Mouse (Mus musculus) CD4-positive helper T cell, adult 2 months (primary cell): ENCODE results near the gene Ccnt1.

Experiments
- DNase-seq: peaks from one replicate; pipeline ENCODE4 v3.0.0-alpha.2; 2012; ENCODE audit warnings: low read depth, missing footprints, low spot score

The Ccnt1 gene

DNA sequence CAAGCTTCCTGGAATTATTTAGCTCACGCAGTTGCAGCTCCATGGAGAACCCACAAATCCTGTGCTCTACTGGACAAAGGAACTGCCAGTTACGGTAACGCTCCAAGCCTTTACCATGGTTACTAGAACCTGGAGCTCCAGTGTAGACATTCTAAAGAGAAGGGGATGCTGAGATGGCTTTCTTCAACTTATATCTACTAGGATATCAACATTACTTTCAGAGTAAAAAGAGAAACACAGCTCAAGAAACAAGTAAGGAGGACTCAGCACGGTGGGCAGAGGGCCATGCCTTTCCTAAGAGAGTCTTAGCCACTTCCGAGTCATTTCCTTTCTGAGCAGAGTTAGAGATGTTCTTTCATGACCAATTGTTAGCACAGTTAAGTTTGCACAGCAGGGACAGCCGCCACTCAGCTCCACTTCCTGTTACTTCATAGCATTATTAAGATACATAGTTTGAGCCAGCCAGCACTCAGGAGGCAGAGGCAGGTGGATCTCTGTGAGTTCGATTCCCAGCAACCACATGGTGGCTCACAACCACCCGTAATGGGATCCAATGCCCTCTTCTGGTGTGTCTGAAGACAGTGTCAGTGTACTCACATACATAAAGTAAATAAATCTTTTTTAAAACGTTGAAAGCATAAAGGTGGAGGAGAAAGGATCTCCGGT, at the start of gene Ccnt1, which contains the start of gene 4930415O20Rik:
Ccnt1 (minus strand) TSS at position 51 of the 666 bp plus-strand sequence.
4930415O20Rik (plus strand) TSS at position 132 of the 666 bp plus-strand sequence.
- no peak for DNase-seq

DNA sequence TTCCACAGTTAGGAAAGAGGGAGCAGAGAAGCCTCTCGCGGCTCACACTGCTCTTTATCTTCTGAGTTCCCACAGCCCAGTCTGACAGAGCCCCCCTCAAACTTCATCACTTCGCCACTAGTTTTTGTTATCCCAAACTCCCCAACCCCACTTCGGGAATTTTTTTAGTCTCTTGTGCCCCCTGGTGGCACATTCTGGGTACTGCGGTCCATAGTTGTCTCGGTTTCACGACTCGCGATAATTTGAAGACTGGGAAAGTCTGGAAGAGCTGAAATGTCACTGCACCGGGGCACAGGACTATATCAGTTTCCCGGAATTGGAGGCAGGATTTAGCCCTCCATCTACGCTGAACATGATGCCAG, 46.4 kb upstream of the Ccnt1 start:
- peak; percentile 55 for DNase-seq

DNA sequence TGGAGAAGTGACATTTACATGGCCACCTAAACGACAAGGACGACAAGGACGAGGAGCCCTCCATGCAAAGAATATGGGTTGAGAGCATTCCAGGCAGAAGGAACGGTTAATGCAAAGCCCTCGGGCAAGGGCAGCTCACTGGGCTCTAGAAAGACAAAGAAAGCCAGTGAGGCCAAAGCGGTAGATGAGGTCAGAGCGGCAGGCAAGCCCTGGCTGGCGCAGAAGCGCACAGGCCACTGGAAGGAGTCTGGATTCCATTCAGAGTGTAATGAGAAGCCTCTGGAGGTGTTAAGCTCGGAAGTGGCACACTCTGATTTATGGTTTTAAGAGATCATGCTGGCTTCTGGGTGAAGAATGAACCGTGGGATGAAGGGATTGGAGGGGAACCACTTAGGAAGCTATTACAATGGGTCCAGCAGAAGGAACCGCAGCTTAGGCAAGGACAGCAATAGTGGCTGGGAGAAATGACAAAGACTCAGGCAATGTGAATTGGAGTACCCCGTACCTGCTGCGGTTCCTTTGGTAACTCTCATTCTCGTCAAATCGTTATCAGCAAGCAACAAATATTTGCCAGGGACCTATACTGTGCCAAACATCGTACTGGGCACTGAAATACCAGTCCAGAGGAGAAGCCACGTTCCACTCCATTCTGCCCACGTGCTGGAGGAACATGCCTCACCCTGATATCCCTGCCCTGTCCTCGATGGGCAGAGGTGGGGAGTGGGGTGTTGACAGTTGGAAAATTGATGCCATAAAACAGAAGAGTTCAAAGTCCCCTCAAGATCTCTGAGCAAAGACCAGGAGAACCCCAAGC, 45.8 kb upstream of the Ccnt1 start:
- no peak for DNase-seq

DNA sequence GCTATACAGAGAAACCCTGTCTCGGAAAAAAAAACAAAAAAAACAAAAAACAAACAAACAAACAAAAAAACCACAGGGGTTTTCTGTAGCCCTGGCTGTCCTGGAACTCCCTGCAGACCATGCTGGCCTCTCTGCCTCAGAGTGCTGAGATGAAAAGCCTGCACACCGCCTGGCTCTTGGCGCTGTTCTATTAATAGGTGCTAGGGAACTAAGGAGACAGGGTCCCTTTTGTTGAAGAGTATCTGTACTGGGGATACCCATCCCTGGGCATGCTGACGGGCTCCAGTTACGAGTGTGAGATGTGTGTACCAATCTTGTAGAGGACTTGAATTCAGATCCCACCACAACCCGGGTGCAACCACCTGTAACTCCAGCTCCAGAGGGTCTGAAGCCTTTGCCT, 45.0 kb upstream of the Ccnt1 start:
- DNase-seq: no peak

DNA sequence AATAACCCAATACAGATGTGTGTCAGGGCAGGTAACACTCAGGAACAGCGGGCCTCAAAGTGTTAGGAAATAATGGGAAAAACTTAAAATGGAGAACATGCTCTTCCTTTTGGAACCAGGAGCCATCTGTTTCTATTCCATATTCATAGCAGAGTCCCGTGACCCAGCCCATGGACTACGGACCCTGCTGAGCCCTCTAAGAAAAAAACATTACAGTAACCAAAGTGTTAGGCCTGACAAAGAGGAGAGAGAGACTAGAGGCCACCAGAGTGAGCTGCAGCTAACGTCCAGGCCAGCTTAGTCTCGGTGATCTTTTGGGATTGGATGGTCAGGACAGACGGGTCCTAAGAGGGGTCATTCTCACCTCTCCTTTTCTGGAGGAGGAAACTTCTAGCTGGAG, 44.2 kb upstream of the Ccnt1 start:
- DNase-seq: no peak

DNA sequence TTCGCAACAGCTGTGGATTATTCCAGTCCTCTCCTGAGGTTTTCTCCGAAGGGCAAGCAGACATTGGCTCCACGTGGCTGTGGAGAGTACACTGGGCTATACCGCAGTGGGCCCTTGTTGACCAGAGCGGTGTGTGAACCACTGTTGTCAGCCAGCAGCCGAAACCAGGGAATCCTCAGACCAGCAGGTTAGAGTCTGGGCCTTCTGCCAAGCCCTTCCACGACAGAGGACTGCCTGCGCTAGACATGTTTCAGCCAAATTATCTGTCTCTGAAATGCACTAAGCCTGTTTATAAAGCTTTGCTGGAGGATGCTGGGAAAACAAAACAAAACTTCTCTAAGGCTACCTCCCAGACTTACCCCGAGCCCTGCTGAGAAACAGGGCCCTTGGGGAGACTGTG, 43.8 kb upstream of the Ccnt1 start:
- no peak for DNase-seq

DNA sequence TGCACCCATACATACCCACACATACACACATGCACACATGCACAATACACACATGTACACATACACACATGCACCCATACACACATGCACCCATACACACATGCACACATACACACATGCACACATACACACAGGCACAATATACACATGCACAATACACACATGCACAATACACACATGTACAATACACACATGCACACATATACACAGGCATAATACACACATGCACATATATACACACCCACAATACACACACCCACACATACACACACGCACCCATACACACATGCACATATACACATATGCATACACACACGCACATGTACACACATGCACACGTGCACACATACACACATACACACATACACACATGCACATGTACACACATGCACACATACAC, 41.5 kb upstream of the Ccnt1 start:
- no peak for DNase-seq

DNA sequence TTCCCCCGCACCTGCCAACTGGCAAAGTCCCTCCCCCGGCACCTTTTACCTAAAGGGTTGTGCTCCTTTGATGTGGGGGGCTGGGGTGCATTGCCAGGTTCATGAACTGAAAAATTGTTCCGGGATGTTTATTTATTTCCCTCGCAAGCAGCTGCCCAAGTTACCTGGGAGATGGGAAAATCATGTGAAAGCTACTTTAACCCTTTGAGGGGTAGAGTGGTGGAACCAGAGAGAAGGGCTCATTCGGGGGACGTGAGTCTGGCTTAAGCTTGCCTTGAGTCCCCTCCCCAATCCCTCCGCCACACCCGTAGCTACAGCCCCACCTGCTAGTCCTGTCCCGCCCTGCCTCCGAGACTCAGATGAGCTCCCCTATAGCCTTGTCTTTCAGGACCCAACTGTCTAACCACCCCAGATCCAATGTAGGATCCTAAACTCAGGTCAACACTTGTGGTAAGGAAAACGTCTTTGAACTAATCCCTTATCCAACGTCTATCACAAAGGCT, 39.5 kb upstream of the Ccnt1 start:
- no peak for DNase-seq

DNA sequence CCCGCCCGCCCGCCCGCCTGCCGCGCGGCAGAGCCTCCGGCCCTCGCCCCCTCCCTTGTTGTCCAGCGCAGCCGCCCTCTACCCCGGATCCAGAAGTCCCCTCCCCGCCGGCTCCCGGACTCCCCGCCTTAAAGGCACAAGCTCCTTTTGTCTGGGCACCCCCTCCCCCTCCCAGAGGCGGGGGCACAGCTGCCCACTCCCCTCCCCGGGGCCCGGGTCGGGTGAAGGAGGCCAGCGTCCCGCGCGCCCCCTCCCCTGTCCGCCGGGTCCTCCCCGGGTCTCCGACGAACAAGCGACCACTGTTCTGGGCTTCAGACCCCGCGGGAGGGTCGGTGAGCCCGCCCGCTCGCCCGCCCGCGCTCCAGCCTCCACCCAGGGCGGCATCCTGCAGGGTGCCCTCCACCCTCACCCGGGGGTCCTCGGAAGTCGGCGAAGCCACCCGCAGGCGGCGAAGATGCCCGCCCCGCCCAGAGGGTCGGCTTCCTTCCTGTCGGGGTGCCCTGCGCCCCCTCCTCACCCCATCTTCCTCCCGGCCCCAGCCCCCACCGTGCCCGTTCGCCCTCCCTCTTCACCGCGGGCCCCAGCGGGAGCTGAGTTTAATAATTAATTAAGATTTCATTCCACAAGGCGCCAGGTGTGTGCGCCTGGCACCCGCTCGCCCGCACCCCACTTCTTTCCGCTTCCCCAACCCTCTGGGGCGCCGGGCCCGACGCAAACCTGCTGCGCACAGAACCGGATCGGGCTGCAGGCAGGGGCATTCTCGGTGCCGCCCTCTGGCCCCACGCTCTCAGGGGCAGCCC, 38.8 kb upstream of the Ccnt1 start, which contains the start of gene Adcy6:
Adcy6 (minus strand) TSS at position 746 of the 800 bp plus-strand sequence.
- DNase-seq: peak; percentile 67

DNA sequence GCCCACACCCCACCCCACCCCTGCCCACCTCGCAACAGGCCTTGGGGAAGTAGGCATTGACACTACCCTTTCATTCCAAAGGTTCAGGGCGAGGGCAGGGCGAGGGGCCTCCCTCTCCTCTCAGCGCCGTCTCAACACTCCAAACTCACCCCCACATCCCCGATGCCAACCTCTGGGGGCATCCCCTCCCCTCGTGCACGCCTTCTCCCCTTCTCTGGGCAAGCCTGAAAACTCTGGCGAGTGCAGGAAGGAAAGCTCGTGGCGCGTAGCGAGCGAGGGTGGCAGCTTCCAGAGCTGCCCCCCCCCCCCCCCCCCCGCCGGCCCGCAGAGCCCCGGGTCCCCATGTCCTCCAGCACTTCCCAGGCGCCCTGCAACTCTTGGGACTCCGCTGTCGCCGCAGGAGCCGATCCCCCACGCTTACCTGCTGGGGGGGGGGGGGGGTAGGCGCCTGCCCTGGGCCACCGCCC, 38.1 kb upstream of the Ccnt1 start:
- DNase-seq: peak; percentile 21

DNA sequence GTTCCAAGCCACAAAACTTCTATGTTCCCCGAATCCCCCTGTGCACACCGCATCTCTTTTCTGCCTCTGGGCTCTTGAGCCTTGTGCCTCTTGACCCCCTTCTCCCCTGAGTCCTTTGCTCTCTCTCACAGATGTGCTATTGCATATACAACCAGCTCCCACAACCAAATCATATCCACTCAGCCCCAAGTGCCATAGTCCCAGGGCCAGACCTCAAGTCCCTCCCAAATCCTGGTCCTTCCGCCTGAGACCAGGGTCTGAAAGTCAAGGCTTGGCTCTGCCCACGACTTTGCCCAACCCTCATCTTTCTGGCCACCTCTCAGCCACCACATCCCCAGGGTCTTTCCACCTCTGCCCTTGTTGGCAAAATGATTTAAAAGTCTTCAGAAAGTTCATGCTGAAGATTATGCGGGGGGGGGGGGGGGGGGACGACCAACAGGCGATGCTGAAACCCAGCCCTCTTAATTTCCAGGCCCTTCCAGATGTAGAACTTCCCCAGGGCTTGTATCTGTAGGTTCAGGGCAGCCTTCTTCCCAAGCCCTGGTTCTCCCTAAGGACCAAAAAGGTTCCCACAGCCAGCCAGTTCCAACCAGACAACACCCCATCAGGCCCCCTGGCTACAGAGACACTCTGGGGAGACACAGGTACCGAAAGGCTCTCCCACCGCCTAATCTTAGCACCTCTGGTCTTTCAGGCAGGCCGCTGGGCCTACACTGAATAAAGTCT, 37.5 kb upstream of the Ccnt1 start:
- no peak for DNase-seq

DNA sequence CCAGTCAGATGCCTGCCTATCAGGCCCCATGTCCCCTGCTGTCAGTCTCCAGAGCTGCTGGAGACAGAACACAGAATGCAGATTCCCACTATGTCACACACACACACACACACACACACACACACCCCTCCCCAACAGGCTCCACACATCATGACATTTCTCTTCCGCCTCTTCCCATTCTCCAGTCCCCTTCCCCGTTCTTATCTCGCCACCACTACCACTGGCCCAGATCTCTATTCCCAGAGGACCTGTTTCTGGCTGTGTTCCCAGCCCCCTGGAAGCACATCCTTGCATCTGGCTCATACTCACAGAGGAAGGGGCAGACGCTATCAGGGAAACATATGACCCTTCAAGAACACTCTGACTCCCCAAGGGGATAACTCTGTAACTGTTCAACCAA, 36.8 kb upstream of the Ccnt1 start:
- no peak for DNase-seq

DNA sequence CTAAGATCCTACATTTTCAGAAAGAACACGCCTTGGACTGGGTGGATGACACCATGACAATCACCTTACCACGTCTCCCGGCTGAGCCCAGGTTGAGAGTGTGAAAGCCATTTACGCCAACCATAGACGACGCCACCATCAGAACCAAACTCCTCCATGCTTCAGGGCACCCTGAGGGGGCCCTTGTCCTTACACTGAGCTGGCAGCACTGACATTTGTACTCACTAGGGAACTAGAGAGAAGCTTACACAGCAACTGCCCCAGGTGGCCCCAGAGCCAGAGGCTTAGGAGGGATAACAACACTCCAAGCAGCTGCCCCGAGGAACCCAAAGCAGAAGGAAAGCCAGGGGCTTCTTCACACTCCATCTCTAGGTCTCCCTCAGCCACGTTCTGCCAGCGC, 36.0 kb upstream of the Ccnt1 start:
- DNase-seq: no peak

DNA sequence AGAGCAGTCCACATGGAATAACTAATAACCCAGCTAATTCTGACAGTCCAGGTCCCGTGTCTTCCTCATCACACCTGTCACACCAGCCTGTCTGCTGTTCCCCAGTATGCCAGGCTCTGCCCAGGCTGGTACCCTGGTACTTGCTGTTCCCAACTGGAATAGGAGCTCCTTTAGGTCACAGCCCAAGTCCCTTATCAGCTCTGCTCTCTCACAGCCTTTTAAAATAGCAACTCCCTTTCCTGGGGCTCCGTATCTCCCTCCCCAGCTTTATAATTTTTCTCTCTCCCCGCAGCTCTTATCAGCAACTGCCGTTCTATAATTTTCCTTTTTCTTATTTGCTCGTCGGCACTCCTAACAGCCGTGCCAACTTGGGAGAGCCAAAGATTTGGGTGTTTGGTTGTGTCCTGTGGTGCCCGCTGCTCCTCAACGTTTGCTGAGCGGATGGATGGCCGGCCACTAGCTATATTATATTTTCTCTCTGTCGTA, 35.4 kb upstream of the Ccnt1 start:
- DNase-seq: no peak

DNA sequence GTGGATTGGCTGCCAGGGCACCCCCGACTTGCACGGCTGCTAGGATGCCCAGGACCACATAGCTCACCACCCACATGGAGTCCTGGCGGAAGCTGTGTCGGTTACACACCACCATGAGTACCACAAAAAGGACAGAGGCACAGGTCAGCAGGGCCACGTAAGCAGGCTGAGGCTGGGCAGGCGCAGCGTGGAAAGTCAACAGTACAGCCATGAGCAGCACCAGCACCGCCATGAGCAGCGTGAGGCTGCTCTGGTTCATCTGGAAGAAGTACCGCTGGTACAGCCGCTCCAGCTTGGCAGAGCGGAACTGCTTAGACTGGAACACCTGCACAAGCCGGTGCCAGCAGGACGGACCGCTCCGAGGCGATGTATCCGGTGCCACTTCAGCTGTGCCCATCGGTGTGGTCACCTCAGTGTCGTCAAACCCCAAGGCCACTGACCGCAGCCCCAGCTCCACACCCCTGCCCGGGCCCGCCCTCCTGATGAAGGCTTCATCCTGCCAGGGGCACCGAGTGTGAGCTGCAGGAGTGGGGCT, 33.4 kb upstream of the Ccnt1 start:
- no peak for DNase-seq

DNA sequence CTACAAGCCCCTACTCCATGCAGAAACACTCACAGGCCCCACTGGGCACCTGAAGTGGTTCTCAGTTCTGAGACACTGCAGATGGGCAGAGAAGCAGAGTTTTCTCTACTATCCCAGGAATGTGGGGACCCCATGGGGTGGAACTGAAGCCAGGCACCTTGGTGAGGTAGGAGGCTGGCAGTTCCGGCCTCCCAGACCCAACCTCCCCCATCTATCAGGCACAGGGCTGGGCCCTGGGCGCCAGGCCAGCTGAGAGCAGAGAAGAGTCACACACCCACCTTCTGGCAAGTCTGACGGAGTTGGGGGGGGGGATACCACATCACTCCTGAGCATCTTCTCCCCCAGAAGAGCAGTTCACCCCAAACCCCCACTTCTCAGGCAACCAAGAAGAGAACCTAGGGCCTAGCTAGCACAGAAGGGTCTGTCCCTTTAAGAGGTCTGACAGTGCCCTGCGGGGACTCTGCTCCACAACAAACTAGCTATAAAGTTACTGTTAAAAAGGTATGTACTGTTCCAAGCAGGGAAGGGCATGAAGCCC, 32.3 kb upstream of the Ccnt1 start:
- DNase-seq: no peak

DNA sequence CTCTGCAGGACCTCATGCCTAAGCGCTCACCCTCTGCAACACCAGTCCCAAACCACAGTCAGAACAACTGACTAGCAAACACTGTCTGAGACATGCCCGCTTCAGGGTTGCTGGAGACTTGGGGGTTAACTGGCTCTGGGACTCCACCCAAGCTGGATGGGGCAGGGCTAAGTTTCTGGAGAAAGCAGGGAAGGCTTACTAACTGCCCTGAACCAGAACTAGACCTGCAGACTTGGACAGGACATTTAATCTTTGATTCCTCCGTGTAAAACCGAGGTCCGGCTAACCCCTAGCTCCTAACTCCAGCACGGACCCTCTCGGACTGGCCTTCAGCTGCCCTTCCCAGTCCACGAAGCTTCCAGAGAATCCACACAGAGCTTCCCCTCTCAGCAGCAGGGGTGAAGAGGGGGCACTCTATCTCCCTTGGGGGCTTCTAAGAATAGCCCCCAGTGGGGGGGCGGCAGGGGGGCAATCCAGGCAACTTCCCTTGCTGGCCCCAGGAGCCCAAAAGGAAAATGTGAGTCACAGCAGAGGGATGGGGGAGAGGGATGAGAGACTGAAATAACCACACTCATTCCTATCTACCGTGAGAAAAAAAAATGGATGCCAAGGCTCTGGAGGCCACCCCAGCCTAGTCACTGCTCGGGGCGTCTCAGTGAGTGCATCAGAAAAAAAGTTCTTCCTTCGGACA, 31.6 kb upstream of the Ccnt1 start:
- no peak for DNase-seq

DNA sequence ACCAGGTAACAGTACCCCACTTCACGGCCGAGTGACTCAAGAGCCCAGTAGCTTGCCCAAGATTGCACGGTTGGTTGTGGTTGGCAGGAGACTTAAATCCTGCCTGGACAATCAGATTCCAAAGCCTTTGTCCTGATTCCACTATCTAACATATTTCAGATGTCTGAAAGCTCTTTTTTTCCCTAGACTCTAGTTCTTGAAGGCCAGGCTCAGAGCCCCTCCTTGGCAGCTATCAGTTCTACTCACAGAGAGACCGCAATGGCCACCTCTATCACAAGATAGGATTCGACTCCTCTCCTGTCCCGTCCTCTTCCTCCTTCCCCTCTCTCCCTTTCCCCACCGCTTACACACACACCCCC, 31.1 kb upstream of the Ccnt1 start:
- no peak for DNase-seq

DNA sequence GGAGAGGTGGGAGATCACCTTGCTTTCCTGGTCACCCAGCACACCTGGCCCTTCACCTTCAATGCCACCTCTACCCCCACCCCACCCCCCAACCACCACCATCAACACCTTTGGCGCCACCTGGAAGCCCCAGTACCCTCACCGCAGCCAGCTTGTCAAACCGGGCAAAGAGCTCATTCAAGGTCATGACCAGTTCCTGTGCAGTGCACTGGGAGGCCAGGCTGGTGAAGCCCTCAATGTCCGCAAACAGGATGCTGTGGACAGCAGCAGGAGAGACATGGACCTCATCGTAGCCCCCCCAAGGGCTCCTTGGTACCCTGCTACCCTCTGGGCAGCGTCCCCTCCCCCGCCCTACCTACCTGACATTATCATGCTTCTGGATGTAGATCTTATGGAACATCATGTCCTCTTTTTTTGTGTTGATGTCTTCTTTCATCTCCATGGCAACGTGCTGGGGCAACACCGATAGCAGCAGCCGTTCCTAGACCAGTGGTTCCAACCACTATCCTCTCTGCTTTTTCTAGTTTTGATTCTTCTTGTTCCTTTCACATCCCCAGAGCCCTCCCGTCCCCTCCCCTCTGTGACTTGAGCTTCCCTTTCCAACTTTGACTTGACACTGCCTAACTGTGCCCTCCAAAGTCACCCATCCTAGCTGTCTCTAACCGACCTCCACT, 29.4 kb upstream of the Ccnt1 start:
- no peak for DNase-seq

DNA sequence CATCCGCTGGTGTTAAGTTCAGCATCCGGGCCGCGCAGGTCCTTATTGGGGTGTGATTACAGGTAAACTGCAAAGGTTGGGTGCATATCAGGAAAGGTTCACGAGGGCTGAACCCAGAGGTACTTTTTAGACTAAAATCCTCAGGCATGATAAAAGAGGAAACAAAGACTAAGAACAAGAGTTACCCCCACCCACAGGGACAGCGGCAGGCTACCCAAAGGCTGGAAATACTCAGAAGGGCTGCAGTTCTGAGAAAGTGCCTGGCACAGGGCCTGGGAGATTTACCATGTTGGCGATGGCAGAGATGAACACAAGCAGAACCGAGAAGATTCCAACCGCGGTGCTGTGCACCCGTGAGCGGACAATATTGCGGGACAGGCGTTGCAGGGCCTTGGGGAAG, 25.9 kb upstream of the Ccnt1 start:
- DNase-seq: no peak
